Mouse (Mus musculus) kidney, adult 2 months (tissue): ENCODE measurements around the gene Gm20716.

ENCODE experiments used
- CTCF ChIP-seq: fragments of 200-500 bp; conservative IDR thresholded peaks from 2 replicates; pipeline ENCODE4 v1.5.1; 2011; ENCODE audit warnings: low read depth, mild to moderate bottlenecking, control low read depth, low read length, moderate library complexity, mixed read lengths; ENCODE audit not compliant: insufficient read depth, insufficient read length
- POLR2A ChIP-seq: fragments of 200-500 bp; IDR thresholded peaks from one replicate; pipeline ENCODE4 v1.6.1; 2011; ENCODE audit warnings: low read depth, low read length, control low read depth

DNA sequence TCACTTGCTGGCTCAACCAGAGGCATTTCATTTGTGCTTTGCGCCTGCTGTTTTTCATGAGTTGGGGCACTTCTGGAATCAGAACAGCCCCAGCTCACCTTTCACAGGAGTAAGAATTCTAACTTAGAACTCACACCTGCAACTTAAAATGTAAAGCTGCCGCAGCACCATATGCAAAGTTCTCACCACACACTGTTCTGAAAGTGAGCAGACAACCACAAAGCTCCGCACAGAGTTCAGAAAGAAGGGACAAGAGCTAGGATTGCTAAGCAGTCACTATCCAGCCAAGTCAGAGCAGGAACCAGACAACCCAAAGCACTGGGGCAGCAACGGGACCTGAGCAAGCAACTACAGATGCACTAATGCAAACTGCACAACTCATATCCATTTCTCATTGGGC lies 30.7 kb downstream of the Gm20716 start:
- no peak for TF ChIP-seq POLR2A
- no peak for TF ChIP-seq CTCF
